Mouse (Mus musculus) intestine, postnatal 0 days (tissue): ENCODE measurements around the gene Smoc2. TPM values are rescaled to one million over a fixed set of nuclear protein-coding genes. Genes with fewer than 3 reads are reported as not detected.

Source experiments
- ATAC-seq: fragments of 200-750 bp; cut with Nextera tagmentation; 2 replicates; pipeline ENCODE4 v1.8.0; 2017; ENCODE audit warnings: mild to moderate bottlenecking, moderate TSS enrichment, moderate library complexity
- H3K27ac ChIP-seq: fragments of 300-500 bp; sonication (generic); 2 replicates; pipeline ENCODE4 v1.5.1; 2014; ENCODE audit warnings: mild to moderate bottlenecking, low read depth, low read length, moderate library complexity
- H3K27me3 ChIP-seq: fragments of 300-500 bp; sonication (generic); replicated peaks from 2 replicates; pipeline ENCODE4 v1.6.1; 2014; ENCODE audit warnings: low read length, mixed read lengths; ENCODE audit not compliant: control insufficient read depth, insufficient read depth
- H3K36me3 ChIP-seq: fragments of 300-500 bp; sonication (generic); 2 replicates; pipeline ENCODE4 v1.6.1; 2014; ENCODE audit warnings: mild to moderate bottlenecking, moderate library complexity; ENCODE audit not compliant: control insufficient read depth, insufficient read depth
- H3K4me1 ChIP-seq: fragments of 300-500 bp; sonication (generic); replicated peaks from 2 replicates; pipeline ENCODE4 v1.6.1; 2014; ENCODE audit warnings: antibody characterized with exemption, low read length, mixed read lengths; ENCODE audit not compliant: control insufficient read depth, insufficient read depth
- H3K4me2 ChIP-seq: fragments of 300-500 bp; sonication (generic); replicated peaks from 2 replicates; pipeline ENCODE4 v1.6.1; 2014; ENCODE audit warnings: low read depth, mild to moderate bottlenecking, moderate library complexity
- H3K4me3 ChIP-seq: fragments of 300-500 bp; sonication (generic); 2 replicates; pipeline ENCODE4 v1.5.1; 2014; ENCODE audit warnings: low read depth, low read length
- H3K9ac ChIP-seq: fragments of 300-500 bp; sonication (generic); 2 replicates; pipeline ENCODE4 v1.6.1; 2014; ENCODE audit warnings: mild to moderate bottlenecking, low read depth, low read length
- H3K9me3 ChIP-seq: fragments of 300-500 bp; sonication (generic); 2 replicates; pipeline ENCODE4 v1.6.1; 2016; ENCODE audit warnings: mixed run types; ENCODE audit not compliant: control insufficient read depth
- CTCF ChIP-seq: sonication (generic); IDR thresholded peaks from 2 replicates; pipeline ENCODE4 v1.5.1; 2016; ENCODE audit warnings: low read depth, mild to moderate bottlenecking, control low read depth, antibody characterized with exemption, moderate library complexity
- WGBS: fragments of 180-500 bp; shearing (Covaris S2); extraction: QIAGEN DNeasy Blood & Tissue Kit; methylation state at CpG from one replicate; pipeline ENCODE4 v1.1.7; 2014; 5-methylcytosine and 5-hydroxymethylcytosine counted together
- polyA plus RNA-seq: library from polyadenylated mRNA; unstranded; fragments of >200 nt; fragmentation: Nextera tagmentation; extraction: Ambion mirVana; gene quantifications from 2 replicates; pipeline ENCODE4 v1.2.1, GENCODE M21; 2015

Smoc2 gene
- polyA plus RNA-seq, 1 experiment from 2014 or later, result 62.7 TPM

GRCm38 (mm10) chr17:14383981-14384380 lies 104.7 kb downstream of the Smoc2 start:
- Histone ChIP-seq H3K9ac (no peak overlapping the region), H3K27ac (no peak overlapping the region), H3K4me1 (no peaks in the 10 kb centered on the region), H3K4me2 (no peak overlapping the region), H3K4me3 (no peak overlapping the region), H3K27me3 (no peaks in the 10 kb centered on the region), H3K9me3 (no peaks in the 10 kb centered on the region), H3K36me3 (no peaks in the 10 kb centered on the region)
- WGBS, result 61% methylated on average over 4 of the region's 4 CpGs
- ATAC-seq, result no peak
- TF ChIP-seq CTCF, result no peak

DNA sequence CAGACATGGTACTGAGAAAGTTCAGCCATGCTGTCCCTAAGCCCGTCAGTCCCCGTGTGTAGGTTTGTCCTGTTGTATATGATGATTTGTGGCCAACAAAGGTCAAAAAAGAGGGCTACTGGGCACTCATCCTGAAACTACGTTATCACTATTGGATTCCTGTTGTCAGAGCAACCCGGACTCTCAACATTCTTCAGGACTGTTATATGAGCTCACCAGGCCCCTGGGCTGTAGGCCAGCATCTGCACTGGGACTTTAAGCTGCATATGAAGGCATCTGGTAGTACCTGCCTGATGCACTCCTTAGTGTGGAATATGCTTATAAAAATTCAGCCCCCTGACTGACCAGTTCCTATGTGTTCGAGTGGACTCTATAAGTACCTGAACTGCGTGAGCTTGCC lies 105.7 kb downstream of the Smoc2 start:
- Histone ChIP-seq H3K4me1 (no peaks in the 10 kb centered on the region), H3K4me3 (no peak overlapping the region), H3K27me3 (no peaks in the 10 kb centered on the region), H3K4me2 (no peak overlapping the region), H3K9ac (no peak overlapping the region), H3K27ac (no peak overlapping the region), H3K36me3 (no peaks in the 10 kb centered on the region), H3K9me3 (no peaks in the 10 kb centered on the region)
- no peak for TF ChIP-seq CTCF
- no peak for ATAC-seq
- 81% methylated on average over 6 of the region's 6 CpGs for WGBS

DNA sequence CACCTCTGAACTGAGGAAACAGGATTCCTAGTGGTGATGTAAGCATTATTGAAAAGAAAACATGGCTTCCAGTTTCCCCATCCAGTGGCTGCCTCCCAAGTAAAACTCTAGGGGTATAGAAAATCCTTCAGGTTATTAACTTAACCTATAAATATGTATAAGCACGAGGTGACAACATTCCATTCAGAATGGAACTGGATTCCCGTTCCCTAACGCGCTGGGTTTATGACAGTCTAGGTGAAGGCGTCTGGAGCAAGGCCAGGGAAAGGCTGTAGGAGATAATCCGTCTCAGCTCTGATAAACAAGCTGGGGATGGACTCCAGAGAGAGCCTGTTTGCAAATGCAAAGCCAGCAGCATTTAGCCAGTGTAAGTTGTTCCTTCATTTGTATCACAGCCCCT lies 108.0 kb downstream of the Smoc2 start:
- no peak for ATAC-seq
- Histone ChIP-seq H3K27ac (no peak overlapping the region), H3K4me2 (no peak overlapping the region), H3K27me3 (no peaks in the 10 kb centered on the region), H3K9me3 (no peaks in the 10 kb centered on the region), H3K4me1 (no peaks in the 10 kb centered on the region), H3K36me3 (no peaks in the 10 kb centered on the region), H3K4me3 (no peak overlapping the region), H3K9ac (no peak overlapping the region)
- WGBS, result 32% methylated on average over 6 of the region's 6 CpGs
- TF ChIP-seq CTCF, result no peak

- H3K9ac ChIP-seq, result no peak overlapping the region
- ATAC-seq, result no peak
- no peaks in the 10 kb centered on the region for H3K4me1 ChIP-seq
- WGBS, result 76% methylated on average over 2 of the region's 2 CpGs
- no peaks in the 10 kb centered on the region for H3K9me3 ChIP-seq
- H3K4me2 ChIP-seq, result no peak overlapping the region
- H3K27ac ChIP-seq, result no peak overlapping the region
- no peaks in the 10 kb centered on the region for H3K27me3 ChIP-seq
- H3K4me3 ChIP-seq, result no peak overlapping the region
- TF ChIP-seq CTCF, result no peak
- no peaks in the 10 kb centered on the region for H3K36me3 ChIP-seq
Measured at GRCm38 (mm10) chr17:14392443-14392842, 113.1 kb downstream of the Smoc2 start.

- Histone ChIP-seq H3K27me3 (no peaks in the 10 kb centered on the region), H3K9ac (no peak overlapping the region), H3K9me3 (no peaks in the 10 kb centered on the region), H3K4me3 (no peak overlapping the region), H3K36me3 (no peaks in the 10 kb centered on the region), H3K27ac (no peak overlapping the region), H3K4me1 (no peaks in the 10 kb centered on the region), H3K4me2 (no peak overlapping the region)
- 68% methylated on average over 5 of the region's 5 CpGs for WGBS
- ATAC-seq, result no peak
- no peak for TF ChIP-seq CTCF
Measured at GRCm38 (mm10) chr17:14394861-14395260, 115.6 kb downstream of the Smoc2 start.

DNA sequence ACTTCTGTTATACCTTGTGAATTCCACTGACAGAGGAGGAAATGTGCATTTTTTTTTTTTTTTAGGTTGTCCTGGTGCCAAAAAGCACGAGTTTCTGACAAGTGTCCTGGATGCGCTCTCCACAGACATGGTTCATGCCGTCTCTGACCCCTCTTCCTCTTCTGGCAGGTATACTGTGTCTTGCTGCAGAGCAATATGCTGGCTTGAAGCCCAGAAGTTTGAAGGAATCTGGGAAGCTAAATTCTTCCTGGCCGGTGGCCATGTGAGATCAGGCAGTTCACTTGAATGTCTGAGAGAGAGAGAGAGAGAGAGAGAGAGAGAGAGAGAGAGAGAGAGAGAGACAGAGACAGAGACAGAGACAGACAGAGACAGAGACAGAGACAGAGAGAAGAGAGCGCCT lies 118.2 kb downstream of the Smoc2 start:
- WGBS, result 61% methylated on average over 5 of the region's 5 CpGs

DNA sequence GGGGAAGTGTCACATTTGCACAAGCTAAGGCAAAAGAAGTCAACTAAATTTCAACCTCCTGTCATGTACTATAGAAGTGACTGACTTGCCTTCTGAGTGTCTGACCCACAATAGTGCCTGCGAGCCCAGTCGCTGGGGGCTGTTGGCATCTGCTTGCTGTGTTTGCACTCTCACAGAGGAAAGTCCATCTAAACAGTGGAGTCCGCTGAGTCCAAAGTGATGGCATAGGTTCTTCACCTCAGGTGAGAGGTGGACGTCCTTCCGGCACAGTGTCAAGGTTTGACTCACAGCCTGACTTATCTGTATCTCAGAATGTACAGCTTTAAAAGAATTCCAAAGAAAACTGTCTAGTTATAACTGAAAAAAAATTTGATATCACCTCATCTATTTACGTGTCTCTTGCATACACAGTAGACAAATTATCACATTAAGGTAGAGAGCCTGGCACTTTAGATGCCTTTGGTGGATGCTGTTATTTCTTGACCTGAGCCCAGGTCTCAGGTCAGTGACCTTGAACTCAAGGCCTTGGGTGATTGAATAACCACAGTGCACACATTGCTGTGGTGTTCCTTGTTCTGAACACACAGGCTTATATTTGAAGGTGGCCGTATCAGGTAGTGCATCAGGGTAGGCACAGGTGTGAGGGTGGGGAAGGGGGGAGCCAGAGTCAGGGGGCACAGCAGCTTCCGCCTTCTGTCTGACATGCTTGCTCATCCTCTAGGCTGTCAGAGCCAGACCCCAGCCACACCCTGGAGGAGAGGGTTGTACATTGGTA lies 119.5 kb downstream of the Smoc2 start:
- Histone ChIP-seq H3K4me3 (no peak overlapping the region), H3K27me3 (no peaks in the 10 kb centered on the region), H3K36me3 (no peaks in the 10 kb centered on the region), H3K9ac (no peak overlapping the region), H3K4me1 (no peaks in the 10 kb centered on the region), H3K27ac (no peak overlapping the region), H3K4me2 (no peak overlapping the region), H3K9me3 (no peaks in the 10 kb centered on the region)
- no peak for TF ChIP-seq CTCF
- WGBS, result 72% methylated on average over 8 of the region's 8 CpGs
- no peak for ATAC-seq

More for the DNA sequence above, 118.2 kb downstream of the Smoc2 start:
- no peaks in the 10 kb centered on the region for H3K4me1 ChIP-seq
- no peak overlapping the region for H3K9ac ChIP-seq
- TF ChIP-seq CTCF, result no peak
- no peak overlapping the region for H3K4me3 ChIP-seq
- no peaks in the 10 kb centered on the region for H3K9me3 ChIP-seq
- no peak for ATAC-seq
- H3K27ac ChIP-seq, result no peak overlapping the region
- H3K36me3 ChIP-seq, result no peaks in the 10 kb centered on the region
- no peaks in the 10 kb centered on the region for H3K27me3 ChIP-seq
- no peak overlapping the region for H3K4me2 ChIP-seq
